Mouse (Mus musculus) megakaryocyte progenitor cell, adult 5-6 weeks (primary cell): ENCODE measurements around the gene Gm5617. TPM values are rescaled to one million over a fixed set of nuclear protein-coding genes. Genes with fewer than 3 reads are reported as not detected.

Experiments used
- total RNA-seq, 2 experiments: library from RNA; stranded (forward) in 1 of 2; stranded (reverse) in 1 of 2; fragments of 157-497, 149-512 nt in 1 of 2; fragments of 200-1000 nt in 1 of 2; gene quantifications; 2 replicates each; pipeline versions ENCODE4 v1.2.3 to v1.2.4; 2015 to 2017

Gene Gm5617
- total RNA-seq, 2 experiments from 2014 or later = 8.8 to 13.5 TPM

Other genes with a start within 250 kb of the Gm5617 start
- 18.0 and 28.6 TPM in 2 replicates for gene Nxpe2, start 142.0 kb upstream of the Gm5617 start, total RNA-seq (2015)
- gene Nxpe2, start 142.0 kb upstream of the Gm5617 start, total RNA-seq (2017) = 15.1 and 31.6 TPM in 2 replicates
- 106 and 124 TPM in 2 replicates for gene Rexo2, start 14.8 kb upstream of the Gm5617 start, total RNA-seq (2015)
- gene Rexo2, start 14.8 kb upstream of the Gm5617 start, total RNA-seq (2017) = 164 and 165 TPM in 2 replicates
- 117 and 122 TPM in 2 replicates for gene Rbm7, start 143 bp upstream of the Gm5617 start, total RNA-seq (2015)
- 97.9 and 109 TPM in 2 replicates for gene Rbm7, start 143 bp upstream of the Gm5617 start, total RNA-seq (2017)
- gene Nnmt, start 109.7 kb downstream of the Gm5617 start, total RNA-seq (2015) = 0.98 TPM in 1 of 2 replicates, not detected in the other
- not detected in 2 replicates for gene Nnmt, start 109.7 kb downstream of the Gm5617 start, total RNA-seq (2017)